Mouse (Mus musculus): ENCODE data around the gene Fcgrt.

Fcgrt gene

DNA sequence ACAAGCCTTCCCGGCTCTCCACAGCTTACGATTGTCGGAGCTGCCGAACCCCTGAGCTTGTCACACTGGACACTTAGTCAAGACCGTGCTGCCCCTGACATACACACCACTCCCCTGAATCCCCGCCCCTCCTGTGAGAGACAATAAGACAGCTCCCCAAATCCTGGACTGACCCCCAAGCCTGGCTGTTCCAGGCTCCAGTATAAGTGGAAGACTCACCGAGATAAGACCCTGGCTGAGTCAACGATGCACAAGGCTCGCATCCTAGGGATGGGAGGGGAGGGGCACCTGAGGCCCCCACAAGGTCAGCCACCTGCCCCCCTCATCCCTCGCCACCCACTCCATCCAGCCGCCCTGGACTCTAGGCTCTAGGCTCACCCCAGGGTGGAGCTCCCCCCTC lies 28.2 kb upstream of the Fcgrt start:
- peak; percentile 24 to 30 for DNase-seq (ENCODE audit: inconsistent age in 2 of 2, low spot score in 1 of 2)

- peak; percentile 26 to 43 for DNase-seq (ENCODE audit: inconsistent age in 2 of 2, low spot score in 1 of 2)
Observed at GRCm38 (mm10) chr7:45129776-45130512, 26.3 kb upstream of the Fcgrt start.

DNA sequence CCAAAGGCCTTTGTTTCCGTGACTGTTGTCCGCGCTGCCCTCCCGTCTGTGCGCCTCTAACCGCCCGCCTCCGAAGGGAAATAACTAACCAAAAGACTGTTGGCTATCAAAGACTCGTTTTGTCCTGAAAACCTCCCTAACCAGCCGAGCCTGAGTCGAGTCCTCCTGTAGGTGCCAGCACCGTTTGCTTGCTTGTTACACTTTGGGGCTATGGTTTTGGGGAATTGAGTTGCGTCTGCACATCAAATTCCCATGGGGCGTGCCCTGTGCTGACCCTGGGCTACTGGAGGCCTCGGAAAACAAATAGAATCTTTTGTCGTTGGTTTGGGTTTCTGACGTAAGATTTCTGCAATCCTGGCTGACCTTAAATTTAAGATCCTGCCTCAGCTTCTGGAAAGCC lies 25.7 kb upstream of the Fcgrt start:
- DNase-seq (ENCODE audit: inconsistent age in 2 of 2, low spot score in 1 of 2) = no peak

GRCm38 (mm10) chr7:45128624-45129246 lies 25.1 kb upstream of the Fcgrt start, which contains the start of gene Rpl13a:
TSS of gene Rpl13a (minus strand) at chr7:45128761.
- peak; percentile 99 for DNase-seq (ENCODE audit: inconsistent age in 2 of 2, low spot score in 1 of 2)

DNA sequence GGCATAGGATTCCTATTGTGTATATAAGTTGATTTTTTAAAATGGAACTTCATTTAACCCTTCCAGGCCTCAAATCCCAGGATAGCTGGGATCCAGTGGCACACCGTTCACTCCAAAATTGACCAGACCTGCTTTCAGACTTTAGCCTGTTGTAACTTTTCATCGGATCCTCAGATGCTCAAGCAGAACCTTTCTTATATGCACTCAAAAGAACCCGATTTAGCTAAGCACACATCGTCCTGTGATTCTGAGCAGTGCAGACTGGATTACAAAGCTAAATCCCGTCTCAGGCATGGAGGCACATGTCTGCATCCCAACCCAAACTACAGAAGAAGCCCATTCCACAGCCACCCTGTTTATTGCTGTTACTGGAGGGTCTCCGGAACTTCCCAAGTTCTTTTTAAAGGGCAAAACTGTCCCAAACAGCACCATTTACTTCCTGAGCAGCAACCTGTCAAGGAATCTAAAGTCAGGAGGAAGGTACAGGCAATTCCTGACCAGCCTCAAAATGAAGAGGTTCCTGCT lies 24.1 kb upstream of the Fcgrt start:
- DNase-seq (ENCODE audit: inconsistent age in 2 of 2, low spot score in 1 of 2) = peak; percentile 11 to 64

GRCm38 (mm10) chr7:45126844-45127699 lies 23.4 kb upstream of the Fcgrt start:
- peak; percentile 43 to 70 for DNase-seq (ENCODE audit: inconsistent age in 2 of 2, low spot score in 1 of 2)

GRCm38 (mm10) chr7:45126147-45126843 lies 22.6 kb upstream of the Fcgrt start:
- DNase-seq (ENCODE audit: inconsistent age in 2 of 2, low spot score in 1 of 2) = peak; percentile 28 to 62

DNA sequence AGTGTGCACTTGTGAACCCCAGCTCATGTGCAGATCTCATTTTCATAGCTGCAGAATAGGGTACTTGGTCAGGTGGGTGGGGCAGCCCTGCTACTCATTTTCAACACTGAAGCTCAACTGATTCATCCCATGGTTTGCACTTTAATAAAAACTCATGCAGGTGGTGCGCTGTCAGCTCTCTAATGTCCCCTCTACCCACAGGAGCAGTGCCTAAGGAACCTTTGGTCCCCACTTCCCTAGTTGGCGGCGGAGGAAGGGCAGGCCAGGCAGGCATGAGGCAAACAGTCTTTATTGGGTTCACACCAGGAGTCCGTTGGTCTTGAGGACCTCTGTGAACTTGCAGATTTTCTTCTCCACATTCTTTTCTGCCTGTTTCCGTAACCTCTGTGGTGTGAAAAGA lies 22.0 kb upstream of the Fcgrt start:
- peak in 1 of 2 experiments; percentile 57 for DNase-seq (ENCODE audit: inconsistent age in 2 of 2, low spot score in 1 of 2)

DNA sequence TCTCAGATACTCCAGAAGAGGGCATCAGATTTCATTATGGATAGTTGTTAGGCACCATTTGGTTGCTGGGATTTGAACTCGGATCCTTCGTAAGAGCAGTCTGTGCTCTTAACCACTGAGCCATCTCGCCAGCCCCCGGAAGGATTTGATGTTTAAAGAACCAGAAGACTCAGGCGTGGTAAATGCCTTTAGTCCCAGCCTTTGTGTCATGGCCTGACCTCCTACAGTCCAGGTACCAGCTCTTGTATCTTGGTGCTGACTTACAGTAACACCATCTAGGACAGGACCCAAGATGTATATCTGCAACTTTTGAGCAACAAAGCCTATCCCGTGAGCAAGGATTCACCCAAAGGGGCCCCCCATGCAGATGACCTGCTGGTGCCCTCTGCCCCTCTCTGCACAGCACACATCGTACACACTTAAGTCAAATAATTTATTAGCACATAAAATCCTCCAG lies 21.5 kb upstream of the Fcgrt start:
- peak; percentile 25 to 76 for DNase-seq (ENCODE audit: inconsistent age in 2 of 2, low spot score in 1 of 2)

GRCm38 (mm10) chr7:45124224-45125143 lies 20.8 kb upstream of the Fcgrt start, which contains the start of gene Rps11:
TSS of gene Rps11 (minus strand) at chr7:45124439.
- DNase-seq (ENCODE audit: inconsistent age in 2 of 2, low spot score in 1 of 2) = peak; percentile 99

DNA sequence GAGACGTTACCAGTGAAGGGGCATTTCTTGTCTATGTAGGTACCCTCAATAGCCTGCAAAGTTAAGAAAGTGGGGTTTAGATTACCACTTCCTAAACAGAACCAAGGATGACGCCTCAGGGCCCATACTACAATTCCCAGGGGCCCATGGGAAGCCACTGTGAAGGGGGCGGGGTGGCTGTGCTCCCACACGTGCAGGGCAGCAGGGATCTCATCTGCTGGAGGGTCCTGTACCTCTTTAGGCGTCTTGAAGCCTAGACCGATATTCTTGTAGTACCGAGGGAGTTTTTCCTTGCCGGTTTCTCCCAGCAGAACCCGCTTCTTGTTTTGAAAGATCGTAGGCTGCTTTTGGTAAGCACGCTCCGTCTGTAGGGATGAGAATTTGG lies 19.5 kb upstream of the Fcgrt start:
- peak in 1 of 2 experiments; percentile 53 for DNase-seq (ENCODE audit: inconsistent age in 2 of 2, low spot score in 1 of 2)

DNA sequence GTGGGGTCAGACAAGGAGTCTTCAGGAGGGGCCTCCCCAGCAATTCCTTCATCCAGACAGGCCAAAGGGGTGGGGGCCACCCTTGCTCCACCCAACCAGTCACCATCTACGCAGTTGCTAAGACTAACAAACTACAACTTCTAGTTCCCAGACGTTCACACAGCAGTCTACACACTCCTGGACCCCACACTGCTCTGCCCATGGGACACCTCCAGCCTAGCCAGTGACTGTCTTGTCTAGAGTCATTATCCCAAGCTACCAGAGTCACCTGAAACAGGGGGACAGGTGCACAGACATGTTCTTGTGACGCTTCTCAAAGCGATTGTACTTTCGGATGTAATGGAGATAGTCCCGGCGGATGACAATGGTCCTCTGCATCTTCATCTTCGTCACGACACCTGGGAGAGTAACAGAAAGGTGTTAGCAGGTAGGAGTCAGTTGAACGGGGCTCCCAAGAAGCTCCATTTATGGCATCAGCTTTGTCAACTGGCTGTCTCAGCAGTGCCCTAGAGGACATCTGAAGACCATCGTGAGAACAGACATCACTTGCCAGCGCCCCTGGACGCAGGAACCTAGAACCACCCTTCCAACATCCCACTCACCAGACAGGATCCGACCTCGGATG lies 19.0 kb upstream of the Fcgrt start:
- DNase-seq (ENCODE audit: inconsistent age in 2 of 2, low spot score in 1 of 2) = peak; percentile 31 to 71

- DNase-seq (ENCODE audit: inconsistent age in 2 of 2, low spot score in 1 of 2) = peak; percentile 26 to 39
Observed at GRCm38 (mm10) chr7:45121966-45122365, 18.3 kb upstream of the Fcgrt start.

DNA sequence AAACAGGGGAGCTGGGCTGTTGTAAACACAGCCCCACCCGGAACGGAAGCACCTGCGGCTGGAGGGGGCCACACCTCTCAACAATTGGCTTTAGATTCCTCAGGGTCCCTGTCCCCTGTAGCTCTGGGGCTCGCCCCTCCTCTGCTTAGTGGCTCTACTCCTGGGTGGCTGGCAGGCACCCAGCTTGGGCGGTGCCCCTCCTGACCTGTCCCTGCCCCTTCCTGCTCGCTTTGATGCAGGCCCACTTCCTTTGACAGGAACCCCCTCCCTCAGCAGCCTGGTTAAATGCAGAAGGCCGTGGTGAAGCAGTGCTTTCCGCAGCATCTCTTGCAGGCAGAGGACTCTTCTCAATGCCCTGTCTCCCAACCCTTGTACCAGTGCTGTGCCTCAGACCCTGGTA lies 17.8 kb upstream of the Fcgrt start:
- DNase-seq (ENCODE audit: inconsistent age in 2 of 2, low spot score in 1 of 2) = peak; percentile 57 to 73

GRCm38 (mm10) chr7:45119780-45120709 lies 16.4 kb upstream of the Fcgrt start:
- DNase-seq (ENCODE audit: inconsistent age in 2 of 2, low spot score in 1 of 2) = peak; percentile 11 to 42

- DNase-seq (ENCODE audit: inconsistent age in 2 of 2, low spot score in 1 of 2) = peak; percentile 44 to 80
Observed at GRCm38 (mm10) chr7:45118336-45118735, 14.7 kb upstream of the Fcgrt start.

GRCm38 (mm10) chr7:45117566-45117965 lies 13.9 kb upstream of the Fcgrt start:
- peak in 1 of 2 experiments; percentile 16 for DNase-seq (ENCODE audit: inconsistent age in 2 of 2, low spot score in 1 of 2)

GRCm38 (mm10) chr7:45113476-45113875 lies 9.8 kb upstream of the Fcgrt start:
- no peak for DNase-seq (ENCODE audit: inconsistent age in 2 of 2, low spot score in 1 of 2)

Data from adrenal gland, adult (tissue).